Mouse (Mus musculus): Measurements from ENCODE around the gene Gm28079.
"Not testable (repeated sequence)": the region's sequence is repeated elsewhere in the genome, so short reads cannot be mapped to it uniquely, and the experiment has no call there.

The Gm28079 gene

GRCm38 (mm10) chrY:70014799-70015198, at the start of gene Gm28079:
TSS of gene Gm28079 (minus strand) at chrY:70014899.
- in situ Hi-C loops (cut with MboI, MseI) = not testable (repeated sequence)
